Mouse (Mus musculus): ENCODE data around the gene Hes2. TPM values are rescaled to one million over a fixed set of nuclear protein-coding genes. Genes with fewer than 3 reads are reported as not detected.

Hes2 gene
- polyA plus RNA-seq, 1 experiment from 2014 or later: 0.17 TPM

DNA sequence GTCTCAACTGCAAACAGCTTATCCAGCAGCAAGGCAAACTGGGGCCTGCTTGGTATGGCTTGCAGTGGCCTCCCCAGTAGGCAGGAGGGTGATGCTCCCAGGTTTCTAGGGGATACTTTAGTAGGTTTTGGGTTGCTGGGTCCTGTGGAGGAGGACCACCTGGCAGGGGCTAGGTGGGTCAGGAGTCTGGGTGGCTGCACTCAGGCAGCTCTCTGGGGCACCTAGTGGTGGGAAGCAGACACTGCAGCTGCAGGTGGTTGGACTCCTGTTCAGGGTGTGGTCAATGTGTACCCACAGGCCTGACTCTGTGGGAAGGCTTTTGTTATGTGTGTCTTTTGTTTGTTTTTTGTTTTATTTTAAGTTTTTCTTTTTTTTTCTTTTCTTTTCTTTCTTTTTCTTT lies 24.2 kb upstream of the Hes2 start:
- Histone ChIP-seq H3K4me2 (no peak overlapping the region), H3K36me3 (no peaks in the 10 kb centered on the region), H3K4me3 (replicated peaks) (no peak overlapping the region), H3K27me3 (peaks cover 55% of the 10 kb centered on the region), H3K9me3 (replicated peaks) (no peaks in the 10 kb centered on the region), H3K9ac (no peak overlapping the region), H3K4me1 (peaks cover 66% of the 10 kb centered on the region), H3K27ac (no peak overlapping the region)
- ATAC-seq (replicated peaks; ENCODE audit: low FRiP score): no peak

DNA sequence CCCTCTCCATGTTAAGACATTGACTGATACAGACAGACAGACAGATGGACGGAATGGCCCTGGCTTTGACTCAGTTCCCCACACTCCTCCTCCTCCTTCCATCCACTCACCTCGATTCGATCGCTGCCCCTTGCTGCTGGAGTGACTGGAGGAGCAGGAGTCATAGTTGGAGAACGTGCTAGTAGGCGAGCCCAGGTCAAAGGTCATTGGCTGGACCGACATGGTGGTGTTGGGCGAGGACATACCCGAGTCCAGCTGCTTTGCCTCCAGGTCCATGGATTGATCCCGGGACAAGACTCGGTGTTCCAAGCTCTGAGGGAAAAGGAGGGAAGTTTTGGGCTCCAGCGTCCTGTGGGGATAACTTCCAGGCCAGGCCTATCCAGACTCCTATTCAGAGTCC lies 23.3 kb upstream of the Hes2 start:
- H3K9ac ChIP-seq: no peak overlapping the region
- no peak overlapping the region for H3K4me3 ChIP-seq (replicated peaks)
- ATAC-seq (replicated peaks; ENCODE audit: low FRiP score): no peak
- no peak overlapping the region for H3K4me2 ChIP-seq
- peaks cover 57% of the 10 kb centered on the region for H3K4me1 ChIP-seq
- WGBS: 75% methylated on average over 12 of the region's 12 CpGs
- no peaks in the 10 kb centered on the region for H3K9me3 ChIP-seq (replicated peaks)
- H3K27me3 ChIP-seq: peaks cover 46% of the 10 kb centered on the region
- H3K36me3 ChIP-seq: no peaks in the 10 kb centered on the region
- H3K27ac ChIP-seq: no peak overlapping the region

- no peak overlapping the region for H3K4me2 ChIP-seq
- peaks cover 48% of the 10 kb centered on the region for H3K4me1 ChIP-seq
- no peaks in the 10 kb centered on the region for H3K36me3 ChIP-seq
- ATAC-seq (replicated peaks; ENCODE audit: low FRiP score): no peak
- H3K9me3 ChIP-seq (replicated peaks): no peaks in the 10 kb centered on the region
- H3K9ac ChIP-seq: no peak overlapping the region
- H3K4me3 ChIP-seq (replicated peaks): no peak overlapping the region
- peaks cover 42% of the 10 kb centered on the region for H3K27me3 ChIP-seq
- peak overlapping the region; percentile 10; the same call in 1 of the 2 replicates for H3K27ac ChIP-seq
- WGBS: 23% methylated on average over 6 of the region's 6 CpGs
Measured at GRCm38 (mm10) chr4:152136112-152136875, 22.4 kb upstream of the Hes2 start.

GRCm38 (mm10) chr4:152136876-152137250 lies 21.8 kb upstream of the Hes2 start:
- Histone ChIP-seq H3K4me2 (no peak overlapping the region), H3K36me3 (no peaks in the 10 kb centered on the region), H3K9ac (no peak overlapping the region), H3K27me3 (peaks cover 40% of the 10 kb centered on the region), H3K4me1 (peaks cover 42% of the 10 kb centered on the region), H3K4me3 (replicated peaks) (no peak overlapping the region), H3K9me3 (replicated peaks) (no peaks in the 10 kb centered on the region), H3K27ac (no peak overlapping the region)
- whole genome bisulfite sequencing: 91% methylated on average over 2 of the region's 2 CpGs
- ATAC-seq (replicated peaks; ENCODE audit: low FRiP score): no peak

- Histone ChIP-seq H3K9ac (no peak overlapping the region), H3K4me3 (replicated peaks) (peak overlapping the region; percentile 60), H3K27me3 (peaks cover 25% of the 10 kb centered on the region), H3K4me2 (peak overlapping the region; percentile 91), H3K27ac (peak overlapping the region; percentile 68), H3K4me1 (peaks cover 27% of the 10 kb centered on the region), H3K36me3 (no peaks in the 10 kb centered on the region), H3K9me3 (replicated peaks) (no peaks in the 10 kb centered on the region)
- peak; percentile 83 for ATAC-seq (replicated peaks; ENCODE audit: low FRiP score)
- WGBS: 2% methylated on average over 51 of the region's 51 CpGs
Measured at GRCm38 (mm10) chr4:152138497-152139260, 20.0 kb upstream of the Hes2 start.

DNA sequence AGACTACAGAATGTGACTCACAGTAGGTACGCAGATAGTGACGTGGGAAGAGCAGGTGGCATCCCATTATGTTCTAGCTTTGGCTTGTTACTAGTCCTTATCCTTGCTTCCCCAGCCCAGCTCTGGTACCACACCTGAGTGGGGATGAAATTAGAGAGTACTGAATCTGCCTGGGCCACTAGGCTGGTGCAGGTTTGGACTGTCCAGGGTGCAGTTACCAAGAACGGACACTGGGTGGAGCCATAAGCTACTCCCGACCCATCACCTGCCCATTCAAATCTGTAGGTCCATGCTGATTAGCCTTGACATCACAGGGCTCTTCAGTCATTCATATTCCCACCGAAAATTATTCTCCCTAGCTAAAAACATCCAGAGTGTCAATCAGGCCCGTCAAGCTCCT lies 18.2 kb upstream of the Hes2 start:
- H3K4me1 ChIP-seq: peaks cover 28% of the 10 kb centered on the region
- H3K4me2 ChIP-seq: no peak overlapping the region
- ATAC-seq (replicated peaks; ENCODE audit: low FRiP score): no peak
- H3K4me3 ChIP-seq (replicated peaks): no peak overlapping the region
- no peaks in the 10 kb centered on the region for H3K9me3 ChIP-seq (replicated peaks)
- H3K27ac ChIP-seq: no peak overlapping the region
- no peaks in the 10 kb centered on the region for H3K36me3 ChIP-seq
- H3K9ac ChIP-seq: no peak overlapping the region
- peaks cover 16% of the 10 kb centered on the region; the same call in 1 of the 2 replicates for H3K27me3 ChIP-seq
- WGBS: 29% methylated on average over 6 of the region's 6 CpGs

GRCm38 (mm10) chr4:152141521-152142135 lies 17.0 kb upstream of the Hes2 start:
- Histone ChIP-seq H3K27me3 (peaks cover 16% of the 10 kb centered on the region; the same call in 1 of the 2 replicates), H3K9ac (no peak overlapping the region), H3K4me3 (replicated peaks) (no peak overlapping the region), H3K36me3 (no peaks in the 10 kb centered on the region), H3K4me1 (peaks cover 30% of the 10 kb centered on the region), H3K9me3 (replicated peaks) (no peaks in the 10 kb centered on the region), H3K27ac (no peak overlapping the region), H3K4me2 (no peak overlapping the region)
- WGBS: 76% methylated on average over 8 of the region's 8 CpGs
- ATAC-seq (replicated peaks; ENCODE audit: low FRiP score): no peak

DNA sequence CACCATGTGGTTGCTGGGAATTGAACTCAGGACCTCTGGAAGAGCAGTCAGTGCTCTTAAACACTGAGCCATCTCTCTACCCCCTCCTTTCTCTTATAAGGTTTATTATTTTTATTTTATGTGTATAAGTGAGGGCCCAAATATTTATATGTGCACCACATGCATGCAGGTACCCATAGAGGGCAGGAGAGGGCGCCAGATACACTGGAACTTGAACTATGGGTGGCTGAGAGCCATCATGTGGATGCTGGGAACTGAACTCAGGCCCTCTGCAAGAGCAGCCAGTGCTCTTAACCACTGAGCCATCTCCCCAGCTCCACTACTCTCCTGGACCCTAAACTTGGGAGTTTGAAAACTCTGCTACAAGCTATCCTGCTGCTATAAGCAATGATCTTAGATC lies 15.0 kb upstream of the Hes2 start:
- Histone ChIP-seq H3K4me2 (no peak overlapping the region), H3K9ac (no peak overlapping the region), H3K4me3 (replicated peaks) (no peak overlapping the region), H3K36me3 (no peaks in the 10 kb centered on the region), H3K9me3 (replicated peaks) (no peaks in the 10 kb centered on the region), H3K4me1 (peaks cover 33% of the 10 kb centered on the region), H3K27me3 (peaks cover 13% of the 10 kb centered on the region; the same call in 1 of the 2 replicates), H3K27ac (no peak overlapping the region)
- WGBS: 62% methylated on average over 1 of the region's 1 CpGs
- ATAC-seq (replicated peaks; ENCODE audit: low FRiP score): no peak

- H3K36me3 ChIP-seq: no peaks in the 10 kb centered on the region
- peaks cover 23% of the 10 kb centered on the region for H3K27me3 ChIP-seq
- 32% methylated on average over 10 of the region's 10 CpGs for WGBS
- peak overlapping the region; percentile 90 for H3K27ac ChIP-seq
- H3K4me3 ChIP-seq (replicated peaks): no peak overlapping the region
- H3K9ac ChIP-seq: no peak overlapping the region
- no peak overlapping the region for H3K4me2 ChIP-seq
- no peaks in the 10 kb centered on the region for H3K9me3 ChIP-seq (replicated peaks)
- peaks cover 27% of the 10 kb centered on the region for H3K4me1 ChIP-seq
- peak; percentile 21 for ATAC-seq (replicated peaks; ENCODE audit: low FRiP score)
Measured at GRCm38 (mm10) chr4:152145473-152145872, 13.2 kb upstream of the Hes2 start.

DNA sequence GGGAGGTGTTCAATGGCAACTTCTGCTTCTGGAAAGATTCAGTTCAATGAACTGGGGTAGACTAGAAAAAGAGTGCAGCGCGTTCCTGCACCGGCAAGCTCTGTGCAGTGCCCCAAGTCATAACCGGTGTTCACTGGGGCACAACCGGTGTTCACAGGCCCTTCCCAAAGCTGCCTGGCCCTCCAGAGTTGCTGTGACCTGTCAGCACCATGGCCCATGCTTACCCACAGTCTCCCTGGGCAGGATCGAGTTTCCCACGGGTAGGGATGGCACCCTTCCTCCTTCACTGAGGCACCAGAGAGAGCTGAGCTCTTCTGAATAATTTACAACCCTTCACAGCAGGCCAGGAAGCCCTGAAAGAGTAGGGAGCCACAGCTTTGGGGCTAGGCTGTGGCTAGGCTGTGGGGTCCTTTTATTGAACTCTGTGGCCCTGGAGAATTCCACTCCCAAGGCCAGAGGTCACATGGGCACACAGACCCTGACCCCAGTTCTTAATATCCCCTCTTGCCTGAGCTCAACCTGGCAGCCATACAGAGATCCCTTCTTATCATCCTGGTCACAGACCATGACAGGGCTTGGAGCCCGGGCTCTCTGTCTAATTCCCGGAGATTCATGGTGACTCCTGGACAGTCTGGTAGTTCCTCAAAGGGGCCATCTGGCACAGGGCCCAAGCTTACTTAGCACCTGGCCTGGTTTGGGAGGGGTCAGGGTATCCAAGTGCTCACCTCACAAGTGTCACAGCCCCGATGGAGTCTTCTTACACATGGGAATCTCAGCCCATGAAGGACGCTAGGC lies 12.4 kb upstream of the Hes2 start:
- Histone ChIP-seq H3K4me1 (peaks cover 27% of the 10 kb centered on the region), H3K4me2 (no peak overlapping the region), H3K36me3 (no peaks in the 10 kb centered on the region), H3K9ac (no peak overlapping the region), H3K27me3 (peaks cover 24% of the 10 kb centered on the region), H3K27ac (peak overlapping the region; percentile 90), H3K4me3 (replicated peaks) (no peak overlapping the region), H3K9me3 (replicated peaks) (no peaks in the 10 kb centered on the region)
- ATAC-seq (replicated peaks; ENCODE audit: low FRiP score): peak; percentile 91
- 29% methylated on average over 11 of the region's 11 CpGs for WGBS

- 75% methylated on average over 4 of the region's 4 CpGs for WGBS
- no peak overlapping the region for H3K4me3 ChIP-seq (replicated peaks)
- no peak overlapping the region for H3K9ac ChIP-seq
- no peaks in the 10 kb centered on the region for H3K9me3 ChIP-seq (replicated peaks)
- peaks cover 61% of the 10 kb centered on the region for H3K27me3 ChIP-seq
- ATAC-seq (replicated peaks; ENCODE audit: low FRiP score): no peak
- no peak overlapping the region for H3K27ac ChIP-seq
- H3K36me3 ChIP-seq: no peaks in the 10 kb centered on the region
- H3K4me1 ChIP-seq: peaks cover 53% of the 10 kb centered on the region
- no peak overlapping the region for H3K4me2 ChIP-seq
Measured at GRCm38 (mm10) chr4:152150546-152150945, 8.1 kb upstream of the Hes2 start.

Measured in kidney, embryonic 15.5 days (tissue).